ENCODE assay signal across 8 mouse cellular contexts in genomic region chr3:35933405-35933777, GRCm38 (mm10). TPM values are rescaled to one million over a fixed set of nuclear protein-coding genes. Genes with fewer than 3 reads are reported as not detected.
DNase-seq lines count a peak whose midpoint lies in the region; ATAC-seq lines count a peak whose summit lies in the region.

No protein-coding gene starts in this region.

- no peaks in the 10 kb centered on the region for H3K9me3 ChIP-seq in embryonic facial prominence, embryonic 12.5 days
- no peaks in the 10 kb centered on the region for H3K9me3 ChIP-seq in hindbrain, embryonic 12.5 days (replicated peaks)
- no peaks in the 10 kb centered on the region for H3K9me3 ChIP-seq in liver, embryonic 16.5 days (replicated peaks; ENCODE audit: control insufficient read depth, low read length)
- no peaks in the 10 kb centered on the region for H3K9me3 ChIP-seq in neural tube, embryonic 14.5 days (ENCODE audit: control insufficient read depth, low read length)

- peak overlapping the region; percentile 89 for H3K4me3 ChIP-seq in embryonic facial prominence, embryonic 12.5 days
- H3K4me3 ChIP-seq in hindbrain, embryonic 12.5 days = peak overlapping the region; percentile 91
- peak overlapping the region; percentile 92 for H3K4me3 ChIP-seq in liver, embryonic 16.5 days (ENCODE audit: low read depth, low read length)
- peak overlapping the region; percentile 93 for H3K4me3 ChIP-seq in neural tube, embryonic 14.5 days (ENCODE audit: low read depth, low read length)

- peak overlapping the region; percentile 95 for H3K9ac ChIP-seq in embryonic facial prominence, embryonic 12.5 days
- H3K9ac ChIP-seq in hindbrain, embryonic 12.5 days = peak overlapping the region; percentile 99
- H3K9ac ChIP-seq in liver, embryonic 16.5 days (ENCODE audit: low read depth, low read length) = peak overlapping the region; percentile 100
- H3K9ac ChIP-seq in neural tube, embryonic 14.5 days (replicated peaks; ENCODE audit: low read depth, low read length) = peak overlapping the region; percentile 98

- under 1% methylated on average over 14 of the region's 14 CpGs for WGBS in embryonic facial prominence, embryonic 12.5 days
- WGBS in hindbrain, embryonic 12.5 days = 2% methylated on average over 14 of the region's 14 CpGs
- under 1% methylated on average over 14 of the region's 14 CpGs for WGBS in liver, embryonic 16.5 days (ENCODE audit: insufficient replicate concordance)
- WGBS in neural tube, embryonic 14.5 days = under 1% methylated on average over 14 of the region's 14 CpGs

- H3K36me3 ChIP-seq in embryonic facial prominence, embryonic 12.5 days = 0 out of 2 replicates have a peak, but pooled peaks cover 3% of the 10 kb centered on the region
- no peaks in the 10 kb centered on the region for H3K36me3 ChIP-seq in hindbrain, embryonic 12.5 days
- H3K36me3 ChIP-seq in liver, embryonic 16.5 days (ENCODE audit: control insufficient read depth, insufficient read depth) = no peaks in the 10 kb centered on the region
- no peaks in the 10 kb centered on the region for H3K36me3 ChIP-seq in neural tube, embryonic 14.5 days (ENCODE audit: control insufficient read depth, insufficient read depth, low read length)

- peak overlapping the region; percentile 75 for H3K4me2 ChIP-seq in embryonic facial prominence, embryonic 12.5 days (replicated peaks)
- peak overlapping the region; percentile 78 for H3K4me2 ChIP-seq in hindbrain, embryonic 12.5 days (replicated peaks)
- H3K4me2 ChIP-seq in liver, embryonic 16.5 days (ENCODE audit: low read depth, low read length) = peak overlapping the region; percentile 91
- peak overlapping the region; percentile 85 for H3K4me2 ChIP-seq in neural tube, embryonic 14.5 days (ENCODE audit: low read depth, low read length)

- ATAC-seq in embryonic facial prominence, embryonic 12.5 days (ENCODE audit: insufficient number of reproducible peaks, insufficient read depth, low FRiP score, low TSS enrichment) = peak; percentile 47; the same call in 1 of the 2 replicates
- peak; percentile 44 for ATAC-seq in hindbrain, embryonic 12.5 days (ENCODE audit: low FRiP score)
- peak; percentile 17; the same call in 1 of the 2 replicates for ATAC-seq in liver, embryonic 16.5 days (ENCODE audit: low read depth)
- ATAC-seq in neural tube, embryonic 14.5 days (ENCODE audit: low read depth) = peak; percentile 69

- H3K27me3 ChIP-seq in embryonic facial prominence, embryonic 12.5 days = no peaks in the 10 kb centered on the region
- no peaks in the 10 kb centered on the region for H3K27me3 ChIP-seq in hindbrain, embryonic 12.5 days
- no peaks in the 10 kb centered on the region for H3K27me3 ChIP-seq in liver, embryonic 16.5 days (ENCODE audit: control insufficient read depth, insufficient read depth, low read depth, low read length)
- H3K27me3 ChIP-seq in neural tube, embryonic 14.5 days (ENCODE audit: control insufficient read depth, insufficient read depth, low read length) = no peaks in the 10 kb centered on the region

- H3K27ac ChIP-seq in embryonic facial prominence, embryonic 12.5 days = peak overlapping the region; percentile 94
- peak overlapping the region; percentile 93; the same call in 1 of the 2 replicates for H3K27ac ChIP-seq in hindbrain, embryonic 12.5 days
- H3K27ac ChIP-seq in liver, embryonic 16.5 days (ENCODE audit: low read length) = peak overlapping the region; percentile 93
- peak overlapping the region; percentile 90; the same call in 1 of the 2 replicates for H3K27ac ChIP-seq in neural tube, embryonic 14.5 days (ENCODE audit: low read depth, low read length)

- DNase-seq in layer of hippocampus, postnatal 14 days (ENCODE audit: low spot score in 2 of 2) = peak; percentile 26
- DNase-seq in layer of hippocampus, adult 8-10 months (ENCODE audit: low spot score in 2 of 2) = no peak
- peak; percentile 71 for DNase-seq in MN1 (ENCODE audit: low spot score)
- no peak for DNase-seq in ovary, adult 18-20 months (ENCODE audit: low spot score)

- peaks cover 18% of the 10 kb centered on the region for H3K4me1 ChIP-seq in embryonic facial prominence, embryonic 12.5 days
- H3K4me1 ChIP-seq in hindbrain, embryonic 12.5 days = peaks cover 20% of the 10 kb centered on the region
- H3K4me1 ChIP-seq in liver, embryonic 16.5 days (ENCODE audit: control insufficient read depth, low read depth, low read length) = peaks cover 30% of the 10 kb centered on the region
- peaks cover 13% of the 10 kb centered on the region for H3K4me1 ChIP-seq in neural tube, embryonic 14.5 days (ENCODE audit: control insufficient read depth, insufficient read depth, low read length)

RNA-seq across cellular contexts. Expression of gene Dcun1d1, which starts 3.9 kb away (rescaled TPM):
- 10 to 100 TPM; 61.5 to 65.1 TPM for total RNA-seq in layer of hippocampus, postnatal 14 days (2021)
- 10 to 100 TPM; 68.4 to 81.5 (median 72.8) TPM for total RNA-seq in layer of hippocampus, adult 8-10 months (2022)
- 92.8 and 103 TPM in 2 replicates for polyA plus RNA-seq in embryonic facial prominence, embryonic 12.5 days (2016; fragmentation: Nextera tagmentation; extraction: Ambion mirVana)
- polyA plus RNA-seq in hindbrain, embryonic 12.5 days (2016; fragmentation: Nextera tagmentation; extraction: Ambion mirVana) = 95.3 and 95.4 TPM in 2 replicates
- polyA plus RNA-seq in liver, embryonic 16.5 days (2015; fragmentation: Nextera tagmentation; extraction: Ambion mirVana) = 82.0 and 86.8 TPM in 2 replicates
- 90.8 and 106 TPM in 2 replicates for polyA plus RNA-seq in neural tube, embryonic 14.5 days (2014; fragmentation: Nextera tagmentation; extraction: Ambion mirVana)

Comparison
In these comparisons a context has a peak if more than half of its experiments do, and no peak if none do; other contexts are left out.
1. DNase-seq: peak in layer of hippocampus, postnatal 14 days (2 of 2) and MN1 (single experiment); none in layer of hippocampus, adult 8-10 months (0 of 2) and ovary, adult 18-20 months (single experiment).
2. ATAC-seq: peak in every context shown above with its lines; median percentile 69 in neural tube, embryonic 14.5 days; 47 in embryonic facial prominence, embryonic 12.5 days; 44 in hindbrain, embryonic 12.5 days; 17 in liver, embryonic 16.5 days.
3. Peak in every context shown above with its lines, with median percentiles within 50 percentile points of each other: H3K27ac ChIP-seq, H3K4me2 ChIP-seq, H3K4me3 ChIP-seq and H3K9ac ChIP-seq.